Mouse (Mus musculus) hindbrain, embryonic 10.5 days (tissue): ENCODE results near the gene Dusp8. TPM values are rescaled to one million over a fixed set of nuclear protein-coding genes. Genes with fewer than 3 reads are reported as not detected.
"Not testable (repeated sequence)": the region's sequence is repeated elsewhere in the genome, so short reads cannot be mapped to it uniquely, and the experiment has no call there.

Experiments
- DNase-seq: peaks from one replicate; pipeline ENCODE4 v3.0.0-alpha.2; 2017; ENCODE audit warnings: low spot score
- H3K27ac ChIP-seq: fragments of 300-500 bp; sonication (generic); 2 replicates; pipeline ENCODE4 v1.5.1; 2016; ENCODE audit warnings: mild to moderate bottlenecking, moderate library complexity
- H3K27me3 ChIP-seq: fragments of 300-500 bp; sonication (generic); 2 replicates; pipeline ENCODE4 v1.6.1; 2016; ENCODE audit warnings: mild to moderate bottlenecking; ENCODE audit not compliant: poor library complexity, insufficient read depth, severe bottlenecking
- H3K36me3 ChIP-seq: fragments of 300-500 bp; sonication (generic); 2 replicates; pipeline ENCODE4 v1.6.1; 2016; ENCODE audit warnings: mild to moderate bottlenecking, moderate library complexity
- H3K4me1 ChIP-seq: fragments of 300-500 bp; sonication (generic); replicated peaks from 2 replicates; pipeline ENCODE4 v1.6.1; 2016; ENCODE audit warnings: mild to moderate bottlenecking
- H3K4me3 ChIP-seq: fragments of 300-500 bp; sonication (generic); 2 replicates; pipeline ENCODE4 v1.5.1; 2016; ENCODE audit warnings: mild to moderate bottlenecking, moderate library complexity
- H3K9me3 ChIP-seq: fragments of 300-500 bp; sonication (generic); 2 replicates; pipeline ENCODE4 v1.6.1; 2016; ENCODE audit warnings: mild to moderate bottlenecking, moderate library complexity
- WGBS: fragments of 180-500 bp; shearing (Covaris S2); methylation state at CpG from one replicate; pipeline ENCODE4 v1.1.7; 2016; 5-methylcytosine and 5-hydroxymethylcytosine counted together
- polyA plus RNA-seq: library from polyadenylated mRNA; unstranded; fragments of >200 nt; fragmentation: Nextera tagmentation; extraction: Ambion mirVana; gene quantifications from 2 replicates; pipeline ENCODE4 v1.2.1, GENCODE M21; 2016

Gene Dusp8
- polyA plus RNA-seq: 7.8 and 20.1 TPM in 2 replicates

GRCm38 (mm10) chr7:142095183-142095931, at the start of gene Dusp8:
TSS of gene Dusp8 (minus strand) at chr7:142095843.
- Histone ChIP-seq H3K9me3 (no peaks in the 10 kb centered on the region), H3K4me3 (peak within 1 kb of the TSS; percentile 79), H3K27me3 (peaks cover 80% of the 10 kb centered on the region), H3K36me3 (no peaks in the 10 kb centered on the region), H3K27ac (peak within 1 kb of the TSS; percentile 91), H3K4me1 (peaks cover 57% of the 10 kb centered on the region)
- DNase-seq: peak; percentile 91
- WGBS: under 1% methylated on average over 63 of the region's 63 CpGs

- H3K27ac ChIP-seq: no peak within 1 kb of the TSS
- no peak for DNase-seq
- H3K36me3 ChIP-seq: no peaks in the 10 kb centered on the region
- H3K27me3 ChIP-seq: no peaks in the 10 kb centered on the region; the same call in 1 of the 2 replicates
- WGBS: 78% methylated on average over 1 of the region's 1 CpGs
- H3K4me1 ChIP-seq: no peaks in the 10 kb centered on the region
- H3K9me3 ChIP-seq: no peaks in the 10 kb centered on the region
- H3K4me3 ChIP-seq: no peak within 1 kb of the TSS
Measured at GRCm38 (mm10) chr7:142144507-142144906, 48.9 kb upstream of the Dusp8 start, which contains the start of gene Gm45337. TSS of gene Gm45337 (minus strand) at chr7:142144607.

- H3K4me3 ChIP-seq, H3K36me3 ChIP-seq, H3K9me3 ChIP-seq, H3K4me1 ChIP-seq, H3K27ac ChIP-seq, H3K27me3 ChIP-seq, DNase-seq: not testable (repeated sequence)
- 47% methylated on average over 1 of the region's 1 CpGs for WGBS
Measured at GRCm38 (mm10) chr7:142143506-142144010, 47.9 kb upstream of the Dusp8 start.

- Histone ChIP-seq H3K36me3 (no peaks in the 10 kb centered on the region), H3K4me1 (no peaks in the 10 kb centered on the region), H3K4me3 (no peak overlapping the region), H3K27ac (no peak overlapping the region), H3K27me3 (no peaks in the 10 kb centered on the region; the same call in 1 of the 2 replicates), H3K9me3 (no peaks in the 10 kb centered on the region)
- 61% methylated on average over 1 of the region's 1 CpGs for WGBS
- DNase-seq: no peak
Measured at GRCm38 (mm10) chr7:142140696-142141095, 45.1 kb upstream of the Dusp8 start.

GRCm38 (mm10) chr7:142135934-142136333, 40.3 kb upstream of the Dusp8 start, which contains the start of gene Gm39115:
TSS of gene Gm39115 (minus strand) at chr7:142136034.
- H3K27me3 ChIP-seq, H3K36me3 ChIP-seq, H3K9me3 ChIP-seq, H3K4me3 ChIP-seq, H3K27ac ChIP-seq, DNase-seq, H3K4me1 ChIP-seq: not testable (repeated sequence)
- WGBS: 49% methylated on average over 2 of the region's 2 CpGs

GRCm38 (mm10) chr7:142134206-142134995, 38.8 kb upstream of the Dusp8 start:
- H3K27me3 ChIP-seq: no peaks in the 10 kb centered on the region
- no peaks in the 10 kb centered on the region for H3K4me1 ChIP-seq
- no peak for DNase-seq
- H3K36me3 ChIP-seq: no peaks in the 10 kb centered on the region
- 61% methylated on average over 4 of the region's 4 CpGs for WGBS
- no peak overlapping the region for H3K27ac ChIP-seq
- H3K4me3 ChIP-seq: no peak overlapping the region
- no peaks in the 10 kb centered on the region for H3K9me3 ChIP-seq

GRCm38 (mm10) chr7:142128843-142129242, 33.2 kb upstream of the Dusp8 start:
- H3K4me3 ChIP-seq: no peak overlapping the region
- no peak overlapping the region for H3K27ac ChIP-seq
- no peaks in the 10 kb centered on the region for H3K9me3 ChIP-seq
- no peaks in the 10 kb centered on the region for H3K27me3 ChIP-seq
- DNase-seq: no peak
- 62% methylated on average over 4 of the region's 4 CpGs for WGBS
- H3K4me1 ChIP-seq: no peaks in the 10 kb centered on the region
- H3K36me3 ChIP-seq: no peaks in the 10 kb centered on the region

- DNase-seq, H3K4me3 ChIP-seq, H3K9me3 ChIP-seq, H3K36me3 ChIP-seq, H3K27ac ChIP-seq, H3K4me1 ChIP-seq, H3K27me3 ChIP-seq: not testable (repeated sequence)
- WGBS: 90% methylated on average over 1 of the region's 1 CpGs
Measured at GRCm38 (mm10) chr7:142120629-142121028, 25.0 kb upstream of the Dusp8 start, which contains the start of gene Gm45618. TSS of gene Gm45618 (minus strand) at chr7:142120729.

GRCm38 (mm10) chr7:142119632-142120031, 24.0 kb upstream of the Dusp8 start:
- no peaks in the 10 kb centered on the region for H3K27me3 ChIP-seq
- H3K4me1 ChIP-seq: no peaks in the 10 kb centered on the region
- 28% methylated on average over 5 of the region's 5 CpGs for WGBS
- no peaks in the 10 kb centered on the region for H3K9me3 ChIP-seq
- no peak overlapping the region for H3K4me3 ChIP-seq
- no peaks in the 10 kb centered on the region for H3K36me3 ChIP-seq
- no peak overlapping the region for H3K27ac ChIP-seq
- DNase-seq: peak; percentile 8

GRCm38 (mm10) chr7:142104747-142105146, 9.1 kb upstream of the Dusp8 start:
- no peak overlapping the region for H3K4me3 ChIP-seq
- H3K27me3 ChIP-seq: 0 out of 2 replicates have a peak, but pooled peaks cover 6% of the 10 kb centered on the region
- DNase-seq: no peak
- H3K36me3 ChIP-seq: no peaks in the 10 kb centered on the region
- H3K4me1 ChIP-seq: no peaks in the 10 kb centered on the region
- WGBS: 67% methylated on average over 5 of the region's 5 CpGs
- no peaks in the 10 kb centered on the region for H3K9me3 ChIP-seq
- no peak overlapping the region for H3K27ac ChIP-seq

- peaks cover 33% of the 10 kb centered on the region for H3K4me1 ChIP-seq
- peaks cover 56% of the 10 kb centered on the region for H3K27me3 ChIP-seq
- no peaks in the 10 kb centered on the region for H3K36me3 ChIP-seq
- DNase-seq: peak; percentile 84
- no peaks in the 10 kb centered on the region for H3K9me3 ChIP-seq
- WGBS: 13% methylated on average over 9 of the region's 9 CpGs
- no peak overlapping the region for H3K4me3 ChIP-seq
- no peak overlapping the region for H3K27ac ChIP-seq
Measured at GRCm38 (mm10) chr7:142097776-142098175, 2.1 kb upstream of the Dusp8 start.

- H3K4me3 ChIP-seq: no peak overlapping the region
- peaks cover 66% of the 10 kb centered on the region for H3K27me3 ChIP-seq
- H3K9me3 ChIP-seq: no peaks in the 10 kb centered on the region
- no peak for DNase-seq
- no peaks in the 10 kb centered on the region for H3K36me3 ChIP-seq
- 72% methylated on average over 4 of the region's 4 CpGs for WGBS
- peaks cover 44% of the 10 kb centered on the region for H3K4me1 ChIP-seq
- no peak overlapping the region for H3K27ac ChIP-seq
Measured at GRCm38 (mm10) chr7:142096701-142097100, 1.1 kb upstream of the Dusp8 start.
